Mouse (Mus musculus): Measurements from ENCODE around the gene Zbtb7b.

DNA sequence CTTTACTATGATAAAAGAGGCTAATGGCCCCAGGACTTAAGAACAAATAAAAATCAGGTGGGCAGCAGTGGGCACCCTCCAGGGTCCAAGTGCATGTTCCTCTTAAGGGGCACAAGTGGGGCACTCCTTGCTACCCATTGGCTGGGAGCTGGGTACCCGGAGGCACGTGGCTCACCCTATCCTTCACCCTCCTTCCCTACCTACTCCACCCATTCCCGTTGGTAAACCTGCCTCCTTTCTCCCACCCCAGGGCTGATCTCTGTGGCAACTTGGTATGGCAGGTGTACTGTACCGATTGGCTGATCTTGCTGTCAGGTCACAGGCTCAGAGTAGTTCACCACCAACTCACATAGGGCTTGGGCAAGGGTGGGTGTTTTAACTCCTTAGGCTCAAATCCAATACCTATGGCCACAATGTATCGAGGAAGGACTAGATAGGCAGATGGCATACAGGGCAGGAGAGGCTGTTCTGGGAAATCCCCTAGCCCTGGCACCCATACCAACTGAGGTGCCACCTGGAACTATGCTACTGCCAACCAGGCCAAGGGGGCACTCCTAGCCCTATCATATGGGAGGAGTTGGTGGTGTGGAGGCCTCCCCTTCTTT, 10.8 kb downstream of the Zbtb7b start:
- TF ChIP-seq CTCF (IDR thresholded peaks at IDR 0.05; ENCODE audit: extremely low read depth, insufficient read depth, low read length): no peak
- TF ChIP-seq POLR2A (IDR thresholded peaks at IDR 0.05; ENCODE audit: extremely low read depth, insufficient read depth, low read length): no peak

All from cortical plate, adult 2 months (tissue).